Mouse (Mus musculus): ENCODE measurements around the gene Mrpl22.
"Not testable (repeated sequence)": the region's sequence is repeated elsewhere in the genome, so short reads cannot be mapped to it uniquely, and the experiment has no call there.

The Mrpl22 gene

GRCm38 (mm10) chr11:58171459-58172091 is at the start of gene Mrpl22:
Gene Mrpl22, plus strand, starts transcription at chr11:58171661.
- DNase-seq (ENCODE audit: low read depth, low spot score), result peak; percentile 97

DNA sequence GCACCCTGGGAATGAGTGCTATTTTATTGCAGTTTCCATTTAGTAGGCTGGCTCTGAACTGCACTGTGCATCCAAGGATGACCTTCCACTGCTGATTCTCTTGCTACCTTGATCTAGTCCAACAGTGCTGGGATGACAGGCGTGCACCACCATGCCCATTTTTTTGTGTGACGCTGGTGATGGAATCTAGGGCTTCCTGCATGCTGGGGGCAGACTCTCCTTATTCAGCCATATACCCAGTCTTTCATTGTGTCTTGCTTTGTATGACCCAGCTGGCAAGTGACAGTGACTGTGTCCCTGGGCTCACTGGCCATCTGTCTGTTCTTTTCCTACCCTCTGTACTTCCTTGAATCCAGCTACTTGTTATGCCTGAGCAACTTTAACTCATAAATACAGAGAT is 47.8 kb upstream of the Mrpl22 start:
- DNase-seq (ENCODE audit: low read depth, low spot score), result peak; percentile 69

- DNase-seq (ENCODE audit: low read depth, low spot score), result no peak
Measured at GRCm38 (mm10) chr11:58125021-58125420, 46.4 kb upstream of the Mrpl22 start.

DNA sequence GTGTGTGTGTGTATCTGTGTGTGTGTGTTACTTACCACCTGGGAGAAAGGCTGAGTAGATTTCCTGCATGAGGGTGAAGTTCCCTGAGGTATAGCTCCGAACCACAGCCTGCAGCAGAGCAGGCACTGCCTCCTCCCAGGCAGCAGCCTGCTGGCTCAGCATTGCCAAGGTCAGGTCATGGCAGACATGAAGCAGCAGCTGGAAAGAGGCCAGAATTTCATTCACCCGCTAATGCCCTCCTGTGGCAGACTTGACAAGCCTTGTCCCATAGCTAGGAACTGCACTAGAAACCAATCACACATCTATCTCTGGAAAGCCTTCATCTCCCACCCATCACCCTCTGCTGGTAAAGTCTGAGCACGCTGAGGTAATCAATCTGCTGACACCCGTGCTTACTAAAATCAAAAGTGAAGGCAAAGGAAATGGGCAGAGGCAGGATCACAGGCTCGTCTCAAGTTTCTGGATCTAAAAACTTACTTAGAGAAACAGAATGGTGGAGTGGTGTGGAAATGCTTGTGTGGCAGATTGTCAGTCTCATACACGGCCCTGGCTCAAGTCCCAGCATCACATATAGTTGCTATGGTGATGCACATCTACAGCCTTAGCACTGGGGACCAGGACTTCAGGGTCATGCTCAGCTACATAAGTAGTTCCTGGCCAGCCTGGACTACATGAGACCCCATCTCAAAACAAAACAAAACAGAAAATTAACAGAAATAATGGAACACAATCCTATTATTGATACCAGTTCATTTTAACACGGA is 44.9 kb upstream of the Mrpl22 start:
- DNase-seq (ENCODE audit: low read depth, low spot score), result peak; percentile 94

- DNase-seq (ENCODE audit: low read depth, low spot score), result no peak
Measured at GRCm38 (mm10) chr11:58127544-58127943, 43.9 kb upstream of the Mrpl22 start.

GRCm38 (mm10) chr11:58129302-58129843 is 42.1 kb upstream of the Mrpl22 start:
- DNase-seq (ENCODE audit: low read depth, low spot score), result no peak

DNA sequence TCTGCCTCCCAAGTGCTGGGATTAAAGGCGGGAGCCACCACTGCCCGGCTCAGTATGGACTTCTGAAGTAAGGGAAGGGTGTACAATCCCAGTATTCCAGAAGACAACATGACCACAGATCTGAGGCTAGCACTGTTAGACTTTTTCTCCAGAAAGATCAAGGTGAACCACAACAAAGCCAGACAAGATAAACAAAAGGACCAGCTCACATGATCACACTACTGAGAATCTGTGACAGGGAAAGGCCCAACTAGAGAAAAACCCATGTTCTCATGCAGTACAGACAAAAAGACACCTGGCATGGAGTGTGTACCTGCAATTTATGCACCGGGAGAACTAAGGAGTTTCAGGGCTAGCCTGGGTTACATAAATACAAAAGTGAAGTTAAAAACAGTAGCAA is 39.4 kb upstream of the Mrpl22 start:
- DNase-seq (ENCODE audit: low read depth, low spot score), result no peak

GRCm38 (mm10) chr11:58134869-58135268 is 36.6 kb upstream of the Mrpl22 start:
- DNase-seq (ENCODE audit: low read depth, low spot score), result no peak

DNA sequence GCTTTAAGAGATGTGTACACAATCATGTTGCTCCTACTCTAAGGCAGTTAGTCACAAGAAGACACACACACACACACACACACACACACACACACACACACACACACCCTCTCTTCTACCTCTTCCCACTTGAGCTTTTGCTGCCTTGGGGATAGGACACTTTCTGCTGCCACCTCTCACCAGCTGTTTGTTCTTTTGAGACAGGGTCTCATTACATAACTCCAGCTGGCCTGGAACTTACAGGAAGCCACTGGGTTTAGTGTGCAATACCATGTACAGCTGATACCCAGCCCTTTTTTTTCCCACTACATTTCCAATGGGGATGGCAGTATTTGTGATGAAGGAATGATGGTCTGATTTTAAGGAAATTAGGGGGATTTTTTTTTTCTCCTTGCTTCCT is 36.2 kb upstream of the Mrpl22 start:
- no peak for DNase-seq (ENCODE audit: low read depth, low spot score)

DNA sequence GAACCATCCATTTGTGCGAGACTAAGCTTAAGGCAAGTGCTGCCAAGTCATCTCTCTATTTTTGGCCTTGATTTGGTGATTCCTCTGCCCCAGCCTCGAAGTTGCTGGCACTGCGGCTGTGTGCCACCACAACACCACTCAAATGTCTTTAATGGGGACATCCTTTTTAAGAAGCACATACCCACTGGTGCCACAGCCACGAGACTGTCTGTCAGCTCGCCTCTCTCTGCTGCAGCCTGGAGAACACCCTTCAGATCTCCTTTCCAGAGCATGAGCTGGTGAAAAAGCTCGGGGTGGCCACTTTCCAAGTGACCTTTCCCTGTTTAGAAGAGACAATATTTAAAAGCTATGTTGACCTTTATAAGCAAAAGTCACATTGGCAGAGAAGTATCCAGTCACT is 34.8 kb upstream of the Mrpl22 start:
- DNase-seq (ENCODE audit: low read depth, low spot score), result peak; percentile 37

DNA sequence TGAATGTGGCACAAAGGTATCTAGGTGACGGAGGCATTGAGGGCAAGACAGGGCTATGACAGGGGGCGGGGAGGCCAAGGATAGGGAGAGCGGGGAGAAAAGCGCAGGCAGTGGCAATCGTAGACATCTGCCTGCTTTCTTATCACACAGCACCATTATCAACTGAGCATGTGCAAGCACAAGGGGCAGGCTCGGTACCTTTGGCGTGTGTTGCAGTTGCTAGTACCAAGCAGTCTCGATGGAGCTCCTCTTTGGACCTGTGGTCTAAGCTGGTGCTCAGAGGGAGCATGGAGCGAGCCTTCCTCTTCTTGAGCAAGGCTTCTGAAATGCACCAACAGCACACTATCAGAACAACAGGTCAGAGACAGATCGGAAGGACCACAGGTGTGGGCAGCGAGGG is 32.6 kb upstream of the Mrpl22 start:
- no peak for DNase-seq (ENCODE audit: low read depth, low spot score)

- DNase-seq (ENCODE audit: low read depth, low spot score), result no peak
Measured at GRCm38 (mm10) chr11:58139466-58139865, 32.0 kb upstream of the Mrpl22 start.

GRCm38 (mm10) chr11:58143704-58144426 is 27.6 kb upstream of the Mrpl22 start:
- peak; percentile 88 for DNase-seq (ENCODE audit: low read depth, low spot score)

DNA sequence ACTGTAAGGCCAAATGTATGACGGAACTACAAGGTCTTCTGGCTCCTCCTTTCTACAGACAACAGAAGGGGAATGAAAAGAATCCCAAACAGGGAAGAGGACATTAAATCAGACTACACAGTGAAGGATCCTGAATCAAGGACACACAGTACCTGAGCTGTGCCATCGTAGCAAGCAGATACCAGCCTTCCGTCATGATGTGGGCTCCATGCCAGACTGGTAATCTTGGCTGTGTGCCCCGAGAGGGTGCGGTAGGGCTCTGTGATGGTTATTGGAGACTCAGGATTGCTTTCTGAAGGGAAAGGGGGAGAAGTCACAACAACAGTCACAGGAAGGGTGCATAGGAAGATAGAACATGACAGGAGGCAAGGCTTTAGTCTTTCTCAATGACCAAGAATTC is 25.2 kb upstream of the Mrpl22 start:
- DNase-seq (ENCODE audit: low read depth, low spot score), result no peak

GRCm38 (mm10) chr11:58155458-58155857 is 16.0 kb upstream of the Mrpl22 start:
- DNase-seq (ENCODE audit: low read depth, low spot score), result no peak

- DNase-seq (ENCODE audit: low read depth, low spot score), result no peak
Measured at GRCm38 (mm10) chr11:58156871-58157270, 14.6 kb upstream of the Mrpl22 start.

DNA sequence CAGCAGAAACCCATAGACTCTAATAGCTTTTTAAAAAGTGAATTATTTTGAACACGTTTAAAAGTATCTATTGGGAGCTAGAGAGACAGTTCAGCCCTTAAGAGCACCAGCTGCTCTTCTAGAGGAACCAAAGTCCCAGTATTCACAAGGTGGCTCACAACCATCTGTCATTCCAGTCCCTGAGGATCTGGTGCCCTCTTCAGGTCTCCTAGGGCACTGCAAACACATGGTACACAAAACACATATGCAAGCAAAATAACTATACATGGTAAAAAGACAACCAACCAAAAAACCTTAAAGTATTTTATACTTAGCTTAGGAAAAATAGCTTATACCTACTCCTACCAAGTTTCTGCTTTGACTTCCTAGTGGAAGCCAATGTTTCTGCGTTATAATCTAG is 6.4 kb upstream of the Mrpl22 start:
- DNase-seq (ENCODE audit: low read depth, low spot score), result no peak

DNA sequence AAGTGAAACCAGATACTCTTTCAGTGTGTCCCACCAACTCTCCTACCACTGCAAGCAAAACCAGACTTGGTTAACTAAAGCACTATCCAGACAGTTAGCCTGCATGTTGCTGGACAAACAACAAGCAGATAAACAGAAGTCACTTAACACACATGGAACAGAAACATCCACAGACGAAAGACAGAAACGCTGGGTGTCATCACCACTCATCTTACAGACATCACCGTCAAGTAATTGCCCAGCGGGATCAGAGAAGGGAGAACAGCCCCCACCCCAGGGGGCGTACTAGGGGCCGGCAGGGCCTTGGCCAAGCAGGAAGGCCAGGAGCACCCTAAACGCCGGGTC is 3.7 kb upstream of the Mrpl22 start:
- DNase-seq (ENCODE audit: low read depth, low spot score), result no peak

DNA sequence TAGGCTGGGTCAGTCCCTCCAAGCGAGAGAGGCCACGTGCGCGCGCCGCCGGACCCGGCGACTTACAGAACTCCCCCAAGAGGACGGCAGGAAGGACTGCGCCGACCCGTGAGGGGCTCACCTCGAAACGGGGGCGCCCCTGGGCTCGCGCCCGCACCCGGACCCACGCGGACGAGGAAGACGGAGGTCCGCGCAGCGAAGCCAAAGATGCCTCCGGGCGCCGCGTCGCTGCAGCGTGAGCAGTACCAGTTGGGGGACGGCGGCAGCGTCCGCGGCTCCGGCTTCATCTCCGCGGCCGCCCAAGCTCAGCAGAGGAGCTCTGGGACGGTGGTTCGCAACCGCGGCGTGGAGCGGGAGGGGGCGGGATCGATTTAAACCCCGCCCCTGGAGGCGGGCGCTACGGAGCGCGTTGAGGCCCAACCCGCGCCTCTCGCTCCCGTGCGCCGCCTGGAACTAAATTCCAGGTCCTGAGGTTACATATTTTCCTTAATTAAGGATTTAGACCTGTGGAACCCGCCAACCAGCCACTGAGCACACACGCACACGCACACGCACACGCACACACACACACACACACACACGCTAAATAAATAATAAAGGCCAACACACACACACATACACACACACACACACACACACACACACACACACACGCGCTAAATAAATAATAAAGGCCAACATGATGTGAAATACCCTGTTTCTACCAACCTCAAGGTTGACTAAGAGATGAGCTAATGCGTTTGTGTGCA is 3.1 kb upstream of the Mrpl22 start, which contains the start of gene Gemin5:
Gene Gemin5, minus strand, starts transcription at position 373 of the 749 bp plus-strand sequence.
- peak; percentile 92 for DNase-seq (ENCODE audit: low read depth, low spot score)

DNA sequence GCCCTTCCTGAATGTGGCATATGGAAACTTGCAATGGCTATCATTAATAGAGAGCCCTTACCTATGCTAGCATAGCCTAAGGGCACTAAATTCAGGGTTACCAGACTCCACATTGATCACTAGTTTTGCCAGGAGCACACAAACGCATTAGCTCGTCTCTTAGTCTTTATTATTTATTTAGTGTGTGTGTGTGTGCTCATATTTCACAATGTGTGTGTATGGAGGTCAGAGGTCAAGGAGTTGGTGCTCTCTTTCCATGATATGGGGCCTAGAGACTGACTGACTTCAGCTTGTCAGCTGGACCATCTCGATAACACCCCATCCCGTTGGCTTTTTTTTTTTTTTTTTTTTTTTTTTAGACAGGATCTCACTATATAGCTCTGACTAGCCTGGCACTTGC is 1.8 kb upstream of the Mrpl22 start:
- DNase-seq (ENCODE audit: low read depth, low spot score), result no peak

DNA sequence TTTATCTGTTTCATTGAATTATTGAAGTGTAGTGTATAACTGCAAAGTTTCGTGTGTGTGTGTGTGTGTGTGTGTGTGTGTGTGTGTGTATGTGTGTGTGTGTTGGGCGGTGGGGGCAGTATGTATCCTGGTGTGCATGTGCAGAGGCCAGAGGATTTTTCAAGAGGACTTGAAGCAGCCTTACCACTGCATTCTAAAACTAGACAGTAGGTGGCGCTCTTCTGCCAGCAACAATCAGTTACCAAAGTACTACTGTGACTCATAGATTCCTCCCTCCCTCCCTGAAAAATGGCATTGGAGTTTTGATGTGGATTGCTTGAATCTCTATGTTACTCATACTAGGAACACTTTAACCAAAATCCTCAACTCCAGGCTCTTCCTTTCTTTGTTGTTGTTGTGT is 8.1 kb downstream of the Mrpl22 start:
- peak; percentile 98 for DNase-seq (ENCODE audit: low read depth, low spot score)

DNA sequence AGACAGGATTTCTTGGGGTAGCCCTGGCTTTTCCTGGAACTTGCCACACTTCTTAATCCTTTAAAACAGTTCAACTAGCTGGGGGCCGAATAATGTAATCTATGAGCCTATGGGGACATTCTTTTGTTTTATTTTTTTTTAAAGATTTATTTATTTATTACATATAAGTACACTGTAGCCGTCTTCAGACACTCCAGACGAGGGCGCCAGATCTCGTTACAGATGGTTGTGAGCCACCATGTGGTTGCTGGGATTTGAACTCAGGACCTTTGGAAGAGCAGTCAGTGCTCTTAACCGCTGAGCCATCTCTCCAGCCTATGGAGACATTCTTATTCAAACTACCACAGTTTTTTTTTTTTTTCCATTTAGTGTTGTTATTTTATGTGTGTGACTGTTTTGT is 8.5 kb downstream of the Mrpl22 start:
- DNase-seq (ENCODE audit: low read depth, low spot score), result not testable (repeated sequence)
